In genomic region chr2:11623173-11623572, GRCm38 (mm10) we compare ENCODE assay signal across 25 mouse cellular contexts. TPM values are rescaled to one million over a fixed set of nuclear protein-coding genes. Genes with fewer than 3 reads are reported as not detected.
"Had no signal": no experiment of that assay in that cellular context is flagged by ENCODE, and none has a peak within 500 bp of the region (broad histone marks: within the 10 kb centered on the region; RNA-seq: fewer than 3 reads in every experiment).

No protein-coding gene starts in this region.

- ATAC-seq: midbrain, embryonic 16.5 days had no signal

- H3K27ac ChIP-seq: liver, embryonic 14.5 days; midbrain, embryonic 10.5 days; midbrain, embryonic 12.5 days; neural tube, embryonic 13.5 days; neural tube, embryonic 15.5 days; stomach, embryonic 15.5 days; stomach, postnatal 0 days had no signal

- DNase-seq: lung, adult 18-20 months; lung, embryonic 14.5 days; lung, postnatal 10 days; lung, postnatal 4 days; midbrain, embryonic 14.5 days; retina, postnatal 1 day; right cerebral cortex, adult 18-20 months; thymus, postnatal 25 days had no signal

- H3K4me2 ChIP-seq: lung, embryonic 14.5 days; midbrain, embryonic 12.5 days; neural tube, embryonic 13.5 days; neural tube, embryonic 15.5 days; stomach, embryonic 15.5 days had no signal

- H3K4me1 ChIP-seq: midbrain, embryonic 10.5 days; midbrain, embryonic 12.5 days; neural tube, embryonic 13.5 days; neural tube, embryonic 15.5 days; stomach, embryonic 15.5 days had no signal

- H3K9ac ChIP-seq: liver, embryonic 14.5 days; lung, embryonic 14.5 days; midbrain, embryonic 12.5 days; neural tube, embryonic 13.5 days; neural tube, embryonic 15.5 days; stomach, embryonic 15.5 days had no signal

- H3K27me3 ChIP-seq: midbrain, embryonic 12.5 days; neural tube, embryonic 13.5 days; neural tube, embryonic 15.5 days; stomach, embryonic 15.5 days had no signal

- H3K9me3 ChIP-seq: midbrain, embryonic 10.5 days; midbrain, embryonic 12.5 days; neural tube, embryonic 13.5 days; neural tube, embryonic 15.5 days; stomach, embryonic 15.5 days had no signal

- H3K4me3 ChIP-seq: midbrain, embryonic 10.5 days; midbrain, embryonic 12.5 days; myocyte; neural tube, embryonic 13.5 days; neural tube, embryonic 15.5 days; stomach, embryonic 15.5 days had no signal

- H3K36me3 ChIP-seq: midbrain, embryonic 10.5 days; midbrain, embryonic 12.5 days; neural tube, embryonic 13.5 days; neural tube, embryonic 15.5 days; stomach, embryonic 15.5 days had no signal

RNA-seq across cellular contexts. Expression of gene Gm17490, which starts 2.9 kb away (rescaled TPM):
- total RNA-seq: megakaryocyte, adult 5-6 weeks; megakaryocyte-erythroid progenitor cell, adult 5-6 weeks had no signal
- polyA plus RNA-seq: liver, embryonic 14.5 days; liver, embryonic 16.5 days; lung, embryonic 14.5 days; lung, embryonic 16.5 days; midbrain, embryonic 10.5 days; midbrain, embryonic 12.5 days; midbrain, embryonic 14.5 days; midbrain, embryonic 16.5 days; myocyte; neural tube, embryonic 11.5 days; neural tube, embryonic 13.5 days; neural tube, embryonic 15.5 days; spleen, adult 2 months; stomach, embryonic 15.5 days; stomach, postnatal 0 days; testis, adult 2 months; urinary bladder, adult 2 months had no signal

RNA-seq across cellular contexts. Expression of gene Il2ra, which starts 19.4 kb away (rescaled TPM):
- polyA plus RNA-seq: liver, embryonic 16.5 days; lung, embryonic 14.5 days; midbrain, embryonic 10.5 days; midbrain, embryonic 14.5 days; myocyte; neural tube, embryonic 11.5 days; neural tube, embryonic 15.5 days; stomach, postnatal 0 days had no signal
